Mouse (Mus musculus): ENCODE measurements at regions not wholly inside any gene's neighbourhood (a gene's known extent, or its start where the extent isn't known, plus 50 kb on each side); places are given as distances from the start of the nearest gene placed in this dataset.
A peak's percentile ranks its signal among the peaks of the same experiment; 100 is the strongest.

DNA sequence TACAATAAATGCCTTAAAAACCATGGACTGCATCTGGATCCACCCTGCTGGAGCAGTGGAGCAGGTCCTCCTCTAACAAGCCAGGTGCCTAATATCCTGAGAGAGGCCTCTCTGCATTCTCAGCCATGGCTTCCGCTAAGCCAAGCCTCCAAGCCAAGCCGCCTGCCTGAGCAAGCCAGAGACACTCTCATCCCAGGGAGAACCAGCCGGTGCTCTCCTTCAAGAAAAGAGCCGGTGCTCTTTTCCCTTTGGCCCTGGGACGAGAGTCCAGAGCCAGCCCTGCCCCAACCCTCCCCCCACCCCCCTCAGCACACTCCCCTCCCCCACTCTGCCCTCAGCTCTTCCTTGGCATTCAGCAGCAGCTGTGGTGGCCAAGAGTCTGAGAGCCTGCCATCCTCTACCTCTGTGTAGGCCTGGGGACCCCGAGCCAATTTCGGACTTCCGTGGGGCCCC lies 56.3 kb upstream of the Cep85l start:
- intact Hi-C loops (cut with DNase I), result loop anchor here (5.0 kb wide), 1 partner anchor 61 kb away; no protein-coding TSS in a partner anchor
- no peak for DNase-seq

DNA sequence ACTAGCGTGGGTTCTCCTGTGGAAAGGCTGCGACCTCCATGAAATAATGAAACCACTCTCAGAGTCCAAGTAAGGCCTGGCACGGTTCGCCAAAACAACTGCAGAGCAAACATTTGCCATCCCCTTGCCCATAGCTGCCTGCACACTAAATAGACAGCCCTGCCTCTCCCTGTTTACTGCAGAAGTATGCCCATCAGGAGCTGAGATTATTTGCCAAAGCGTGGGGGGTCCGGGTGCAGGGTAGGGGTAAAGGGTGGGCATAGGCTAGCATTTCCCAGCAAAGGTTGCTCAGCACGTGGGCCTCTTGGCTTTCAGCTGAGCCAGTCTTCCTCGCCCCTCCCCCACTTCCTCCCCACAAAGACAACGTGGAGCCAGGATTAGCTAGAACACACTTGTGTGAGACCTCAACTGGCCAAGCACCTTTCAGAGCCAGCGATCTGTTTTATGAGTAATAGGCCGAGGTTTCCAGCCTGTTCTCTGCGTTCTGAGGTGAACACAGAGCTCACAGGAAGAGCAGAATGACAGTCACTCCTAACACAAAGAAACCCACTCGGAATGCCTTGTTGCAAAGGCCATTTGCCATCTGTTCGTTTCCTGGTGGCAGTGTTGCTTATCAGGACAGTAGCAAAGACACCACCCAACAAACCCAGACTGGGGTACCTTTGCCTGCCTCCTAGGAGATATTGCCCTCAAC lies 55.6 kb upstream of the Cep85l start:
- peak; percentile 71 to 73 for DNase-seq
- intact Hi-C loops (cut with DNase I), result loop anchor here (5.0 kb wide), 1 partner anchor 62 kb away; no protein-coding TSS in a partner anchor

- no peak for DNase-seq
- intact Hi-C loops (cut with DNase I), result loop anchor here (5.0 kb wide), 1 partner anchor 63 kb away; no protein-coding TSS in a partner anchor
Observed at GRCm38 (mm10) chr10:53434376-53435171, 54.8 kb upstream of the Cep85l start.

DNA sequence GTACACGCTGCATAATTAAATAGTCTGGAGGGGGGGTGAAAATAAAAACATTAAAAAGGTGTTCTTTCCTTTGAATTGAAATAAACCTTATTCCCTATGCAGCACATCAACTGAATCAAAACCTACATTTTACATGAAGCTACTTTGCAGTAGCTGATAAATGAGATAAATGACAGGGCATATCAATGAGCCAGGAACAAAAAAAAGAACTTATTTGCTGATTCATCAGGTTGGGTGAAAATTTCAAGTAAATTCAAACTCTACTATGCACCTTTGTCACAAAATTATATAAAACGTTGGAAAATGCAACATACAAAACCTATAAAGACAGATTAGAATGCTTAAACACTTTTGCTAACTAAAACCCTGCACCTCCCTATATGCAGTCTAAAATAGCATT lies 53.0 kb upstream of the Cep85l start:
- DNase-seq, result no peak
- intact Hi-C loops (cut with DNase I), result no loop called here

DNA sequence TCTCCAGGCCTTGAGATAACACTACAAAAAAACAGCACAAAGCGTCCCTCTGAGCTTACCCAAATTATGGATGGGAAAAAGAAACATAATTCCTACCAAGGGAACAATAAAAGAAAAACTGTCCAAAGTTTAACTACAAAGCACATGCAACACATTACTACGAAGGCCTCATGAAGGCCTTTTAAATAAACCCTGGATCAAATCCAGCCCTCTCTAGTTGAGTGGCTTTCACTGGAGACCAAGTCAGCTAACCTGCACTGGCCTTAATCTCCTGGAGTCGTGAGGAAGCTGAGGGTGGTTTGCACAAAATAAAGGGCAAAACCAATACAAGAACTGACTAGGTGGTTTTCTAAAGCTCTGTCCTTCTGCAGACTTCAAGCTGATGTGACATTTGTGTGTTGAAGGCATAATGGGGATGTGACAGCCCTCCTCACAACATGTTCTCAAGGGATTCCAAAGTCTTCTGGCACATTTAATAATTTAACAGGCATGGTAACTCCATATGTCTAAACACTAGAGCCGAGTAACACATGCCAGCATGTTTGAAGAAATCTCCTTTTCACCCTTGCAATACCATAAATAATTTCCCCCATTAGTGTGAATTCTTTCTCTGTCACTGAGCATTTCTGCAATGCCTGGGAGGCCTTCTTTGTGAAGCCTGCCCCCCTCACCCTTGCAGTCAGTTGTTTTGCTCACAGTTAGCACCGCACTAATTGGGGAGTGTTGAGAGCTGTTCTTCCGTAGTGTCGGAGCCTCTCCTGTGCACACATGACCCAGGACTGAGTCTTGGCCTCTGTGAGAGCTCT lies 50.0 kb upstream of the Cep85l start:
- no peak for DNase-seq

More for the DNA sequence above, 50.0 kb upstream of the Cep85l start:
- intact Hi-C loops (cut with DNase I), result no loop called here

All from gastrocnemius, postnatal 36 days (tissue).